Mouse (Mus musculus): Measurements from ENCODE around the gene Pitpnm3. TPM values are rescaled to one million over a fixed set of nuclear protein-coding genes. Genes with fewer than 3 reads are reported as not detected.

The Pitpnm3 gene
- polyA plus RNA-seq, 1 experiment from 2014 or later: 0.89 TPM

DNA sequence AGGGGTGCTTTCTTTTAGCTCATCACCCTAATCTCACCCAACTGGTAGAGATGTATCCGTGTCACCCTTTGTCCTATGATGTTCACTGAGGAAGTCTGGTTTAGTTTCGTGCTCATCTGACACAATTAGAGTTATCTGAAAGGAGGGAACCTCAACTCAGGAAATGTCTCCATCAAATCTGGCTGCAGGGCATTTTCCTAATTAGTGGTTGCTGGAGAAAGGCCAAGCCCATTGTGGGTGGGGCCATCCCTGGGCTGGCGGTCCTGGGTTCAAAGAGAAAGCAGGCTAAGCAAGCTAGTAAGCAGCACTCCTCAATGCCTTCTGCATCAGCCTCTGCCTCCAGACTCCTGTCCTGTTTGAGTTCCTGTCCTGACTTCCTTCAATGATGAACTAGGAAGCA is 83.4 kb downstream of the Pitpnm3 start:
- DNase-seq: no peak
- Histone ChIP-seq H3K27me3 (ENCODE audit: insufficient read depth, low read length) (peaks cover 8% of the 10 kb centered on the region; the same call in 1 of the 2 replicates), H3K9ac (no peak overlapping the region), H3K4me1 (ENCODE audit: insufficient read depth) (peaks cover 4% of the 10 kb centered on the region; the same call in 1 of the 2 replicates), H3K4me2 (no peak overlapping the region), H3K4me3 (ENCODE audit: low read depth, low read length) (no peak overlapping the region), H3K36me3 (ENCODE audit: insufficient read depth) (0 out of 2 replicates have a peak, but pooled peaks cover 10% of the 10 kb centered on the region), H3K27ac (ENCODE audit: low read depth) (no peak overlapping the region), H3K9me3 (ENCODE audit: low read depth, low read length) (no peaks in the 10 kb centered on the region)
- TF ChIP-seq CTCF (IDR thresholded peaks at IDR 0.05; ENCODE audit: low read depth): no peak
- WGBS: 63% methylated on average over 3 of the region's 3 CpGs
- ATAC-seq (ENCODE audit: insufficient read depth): no peak

DNA sequence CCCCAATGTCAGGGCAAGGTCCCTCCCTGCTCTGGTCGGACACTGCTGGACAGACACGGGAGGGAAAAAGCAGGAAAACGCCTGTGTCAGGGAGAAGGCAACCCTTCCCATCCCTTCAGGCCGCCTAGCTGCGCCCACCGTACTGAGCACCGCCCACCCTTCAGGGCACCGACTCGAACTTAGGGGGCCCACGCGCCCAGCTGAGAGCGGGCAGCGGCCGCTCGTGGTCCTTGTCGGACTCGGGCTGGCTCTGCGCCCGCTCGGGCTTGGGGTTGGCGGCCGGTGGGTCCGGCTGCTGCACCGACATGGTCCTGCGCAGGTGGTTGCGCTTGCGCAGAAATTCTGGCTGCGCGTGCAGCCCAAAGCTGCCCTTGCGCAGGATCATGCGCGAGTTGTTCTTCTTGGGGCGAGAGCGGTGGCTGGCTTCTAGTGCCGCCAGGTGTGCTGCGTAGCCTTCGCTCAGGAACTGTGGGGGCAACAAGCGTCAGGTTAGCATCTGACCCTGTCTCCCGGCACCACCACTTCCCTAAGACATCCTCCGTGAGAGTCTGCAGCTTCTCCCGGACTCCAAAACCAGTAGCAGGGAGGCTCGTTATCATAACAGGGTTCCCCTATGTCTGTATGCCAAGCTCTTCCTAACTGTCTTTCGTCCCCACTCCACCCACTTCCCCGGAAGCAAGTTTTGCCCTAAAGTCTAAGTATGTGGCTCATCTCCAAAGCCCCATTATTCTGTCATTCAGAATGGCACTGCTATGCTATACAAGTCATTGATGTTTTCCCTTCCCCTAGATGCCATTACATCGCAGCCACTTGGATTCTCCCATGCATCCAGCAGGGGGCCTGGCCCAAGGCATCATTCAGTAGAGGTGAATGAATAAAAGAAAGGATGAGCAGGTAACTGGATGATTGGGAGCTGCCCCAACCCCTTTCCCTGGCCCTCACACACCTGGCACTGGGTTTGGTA is 84.4 kb downstream of the Pitpnm3 start:
- ATAC-seq (ENCODE audit: insufficient read depth): peak; percentile 30; the same call in 1 of the 2 replicates
- H3K27me3 ChIP-seq (ENCODE audit: insufficient read depth, low read length): peaks cover 8% of the 10 kb centered on the region; the same call in 1 of the 2 replicates
- H3K36me3 ChIP-seq (ENCODE audit: insufficient read depth): peaks cover 20% of the 10 kb centered on the region
- 3% methylated on average over 45 of the region's 45 CpGs for WGBS
- TF ChIP-seq CTCF (IDR thresholded peaks at IDR 0.05; ENCODE audit: low read depth): peak; percentile 63
- H3K27ac ChIP-seq (ENCODE audit: low read depth): no peak overlapping the region
- H3K4me1 ChIP-seq (ENCODE audit: insufficient read depth): peaks cover 4% of the 10 kb centered on the region; the same call in 1 of the 2 replicates
- DNase-seq: peak; percentile 64
- peak overlapping the region; percentile 44 for H3K4me3 ChIP-seq (ENCODE audit: low read depth, low read length)
- peak overlapping the region; percentile 52 for H3K9ac ChIP-seq
- H3K4me2 ChIP-seq: peak overlapping the region; percentile 82
- no peaks in the 10 kb centered on the region for H3K9me3 ChIP-seq (ENCODE audit: low read depth, low read length)

DNA sequence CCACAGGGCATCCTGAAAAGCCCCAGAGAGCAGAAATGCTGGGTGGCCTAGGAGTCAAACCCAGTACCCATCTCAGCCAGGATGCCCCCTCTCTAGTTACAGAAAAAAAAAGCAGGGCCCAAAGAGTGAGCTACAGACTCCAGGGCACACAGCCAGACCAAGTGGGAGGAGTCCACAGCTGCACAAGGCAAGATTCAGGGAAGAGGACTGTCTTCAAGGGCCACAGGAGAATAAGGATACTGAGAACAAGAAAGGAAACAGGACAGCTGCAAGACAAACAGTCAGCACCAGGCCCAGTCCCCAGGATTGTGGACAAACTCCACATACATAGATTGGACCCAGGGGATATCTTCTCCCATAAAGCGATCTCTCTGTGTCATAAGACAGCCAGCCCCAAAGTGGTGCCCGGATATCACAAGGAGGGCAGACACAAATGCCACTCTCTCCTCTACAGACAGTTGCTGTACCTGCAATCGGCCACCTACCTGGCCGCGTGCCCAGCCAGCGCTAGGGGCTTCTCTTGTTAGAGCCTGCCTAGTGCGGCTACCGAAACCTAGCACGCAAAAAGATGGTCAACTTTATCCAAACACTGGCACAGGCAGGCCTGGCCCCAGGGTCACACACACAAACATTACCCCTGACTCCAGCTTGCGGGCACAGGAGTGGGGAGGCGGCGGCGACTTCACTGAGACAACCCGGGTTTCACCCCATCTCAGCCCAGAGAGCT is 85.2 kb downstream of the Pitpnm3 start:
- TF ChIP-seq CTCF (IDR thresholded peaks at IDR 0.05; ENCODE audit: low read depth): no peak
- peak overlapping the region; percentile 44 for H3K4me3 ChIP-seq (ENCODE audit: low read depth, low read length)
- H3K4me1 ChIP-seq (ENCODE audit: insufficient read depth): peaks cover 4% of the 10 kb centered on the region; the same call in 1 of the 2 replicates
- H3K36me3 ChIP-seq (ENCODE audit: insufficient read depth): peaks cover 28% of the 10 kb centered on the region
- H3K9ac ChIP-seq: peak overlapping the region; percentile 52
- peak overlapping the region; percentile 82 for H3K4me2 ChIP-seq
- peaks cover 8% of the 10 kb centered on the region; the same call in 1 of the 2 replicates for H3K27me3 ChIP-seq (ENCODE audit: insufficient read depth, low read length)
- no peak overlapping the region for H3K27ac ChIP-seq (ENCODE audit: low read depth)
- no peaks in the 10 kb centered on the region for H3K9me3 ChIP-seq (ENCODE audit: low read depth, low read length)
- ATAC-seq (ENCODE audit: insufficient read depth) (peak; percentile 12; the same call in 1 of the 2 replicates), DNase-seq (peak; percentile 68)
- 17% methylated on average over 14 of the region's 14 CpGs for WGBS

DNA sequence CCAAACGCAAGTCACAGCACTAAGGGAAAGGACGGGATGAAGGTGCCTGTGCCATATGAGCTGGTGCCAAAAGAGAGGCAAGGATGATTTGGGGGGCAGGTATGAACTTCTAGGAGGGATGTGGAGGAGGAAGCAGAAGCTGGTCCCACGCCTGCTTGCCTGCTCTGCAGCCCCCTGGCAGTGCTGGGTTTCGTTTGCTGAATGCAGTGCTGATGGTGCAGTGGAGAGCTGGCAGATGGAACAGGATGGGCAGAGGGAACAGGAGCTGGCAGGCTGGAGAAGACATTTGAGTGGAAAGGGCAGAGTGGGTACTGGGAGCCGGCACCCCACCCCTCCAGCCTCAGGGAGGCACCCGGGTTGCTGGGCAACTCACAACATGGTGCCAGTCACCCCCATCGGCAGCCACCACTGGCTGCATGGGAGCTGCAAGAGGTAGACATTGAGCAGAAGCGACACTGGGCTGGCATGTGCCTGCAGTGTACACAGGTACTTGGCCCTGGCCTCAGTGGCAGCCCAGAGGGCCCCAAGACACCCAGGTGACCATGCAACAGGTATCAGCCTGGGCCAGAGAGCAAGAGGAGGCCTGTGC is 86.3 kb downstream of the Pitpnm3 start:
- Histone ChIP-seq H3K36me3 (ENCODE audit: insufficient read depth) (peaks cover 39% of the 10 kb centered on the region), H3K27me3 (ENCODE audit: insufficient read depth, low read length) (peaks cover 8% of the 10 kb centered on the region; the same call in 1 of the 2 replicates), H3K4me1 (ENCODE audit: insufficient read depth) (peaks cover 4% of the 10 kb centered on the region; the same call in 1 of the 2 replicates), H3K4me2 (no peak overlapping the region), H3K4me3 (ENCODE audit: low read depth, low read length) (no peak overlapping the region), H3K27ac (ENCODE audit: low read depth) (no peak overlapping the region), H3K9me3 (ENCODE audit: low read depth, low read length) (no peaks in the 10 kb centered on the region), H3K9ac (no peak overlapping the region)
- ATAC-seq (ENCODE audit: insufficient read depth) (no peak), DNase-seq (no peak)
- no peak for TF ChIP-seq CTCF (IDR thresholded peaks at IDR 0.05; ENCODE audit: low read depth)
- 67% methylated on average over 8 of the region's 8 CpGs for WGBS

DNA sequence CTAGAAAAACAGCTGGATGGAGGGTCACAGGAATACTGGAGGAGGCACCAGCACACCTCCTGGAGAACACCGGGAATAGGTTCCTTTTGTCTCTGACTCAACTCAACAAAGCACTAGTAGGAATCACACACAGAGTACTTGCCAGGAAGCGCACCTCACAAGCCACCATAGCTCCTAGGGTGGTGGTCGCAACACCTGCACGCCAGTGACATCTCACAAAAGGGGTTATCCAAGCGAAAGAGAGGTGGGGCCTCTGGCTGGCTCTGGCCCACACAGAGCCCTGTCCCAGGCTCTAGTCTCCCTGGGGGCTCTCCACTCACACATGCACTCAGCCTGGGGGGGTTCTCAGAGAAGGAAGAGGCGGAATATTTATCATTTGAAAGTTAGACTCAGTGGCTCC is 86.8 kb downstream of the Pitpnm3 start:
- Histone ChIP-seq H3K36me3 (ENCODE audit: insufficient read depth) (peaks cover 42% of the 10 kb centered on the region), H3K27me3 (ENCODE audit: insufficient read depth, low read length) (peaks cover 8% of the 10 kb centered on the region; the same call in 1 of the 2 replicates), H3K9me3 (ENCODE audit: low read depth, low read length) (no peaks in the 10 kb centered on the region), H3K4me1 (ENCODE audit: insufficient read depth) (peaks cover 4% of the 10 kb centered on the region; the same call in 1 of the 2 replicates), H3K9ac (no peak overlapping the region), H3K4me2 (no peak overlapping the region), H3K27ac (ENCODE audit: low read depth) (no peak overlapping the region), H3K4me3 (ENCODE audit: low read depth, low read length) (no peak overlapping the region)
- ATAC-seq (ENCODE audit: insufficient read depth): no peak
- WGBS: 60% methylated on average over 6 of the region's 6 CpGs
- no peak for DNase-seq
- no peak for TF ChIP-seq CTCF (IDR thresholded peaks at IDR 0.05; ENCODE audit: low read depth)

DNA sequence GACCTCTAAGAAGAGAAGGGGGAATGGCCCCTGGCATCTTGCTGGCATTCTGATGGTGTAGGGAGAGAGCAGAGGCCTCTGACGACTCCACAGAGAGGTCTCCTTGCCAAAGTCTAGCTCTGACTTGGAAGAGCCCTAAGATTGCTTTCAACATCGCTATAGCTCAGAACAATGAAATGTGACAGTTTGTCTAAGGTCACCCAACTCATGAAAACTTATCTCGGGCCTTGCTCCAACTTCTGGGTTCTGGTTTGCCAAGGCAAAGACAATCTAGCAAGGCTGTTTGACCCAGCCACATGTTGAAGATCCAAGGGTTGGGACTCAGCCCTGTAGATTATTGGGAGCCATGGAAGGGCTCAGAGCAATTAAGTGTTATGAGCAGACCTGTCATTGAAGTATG is 91.3 kb downstream of the Pitpnm3 start:
- no peak for TF ChIP-seq CTCF (IDR thresholded peaks at IDR 0.05; ENCODE audit: low read depth)
- WGBS: 75% methylated on average over 3 of the region's 3 CpGs
- no peak overlapping the region for H3K27ac ChIP-seq (ENCODE audit: low read depth)
- peak overlapping the region; percentile 65 for H3K4me2 ChIP-seq
- H3K9me3 ChIP-seq (ENCODE audit: low read depth, low read length): no peaks in the 10 kb centered on the region
- DNase-seq: no peak
- no peaks in the 10 kb centered on the region for H3K27me3 ChIP-seq (ENCODE audit: insufficient read depth, low read length)
- peaks cover 11% of the 10 kb centered on the region; the same call in 1 of the 2 replicates for H3K4me1 ChIP-seq (ENCODE audit: insufficient read depth)
- peaks cover 42% of the 10 kb centered on the region for H3K36me3 ChIP-seq (ENCODE audit: insufficient read depth)
- H3K9ac ChIP-seq: no peak overlapping the region
- ATAC-seq (ENCODE audit: insufficient read depth): no peak
- peak overlapping the region; percentile 68; the same call in 1 of the 2 replicates for H3K4me3 ChIP-seq (ENCODE audit: low read depth, low read length)

All from lung, embryonic 14.5 days (tissue).